Mouse (Mus musculus) CH12.LX (cell line): Measurements from ENCODE around the gene Ccdc120.

Experiments used
- CHD1 ChIP-seq: IDR thresholded peaks from 2 replicates; pipeline ENCODE4 v1.6.1; 2012; ENCODE audit warnings: low read depth, low read length, improper control_type of control experiment, inconsistent platforms
- CTCF ChIP-seq, 2 experiments: IDR thresholded peaks in 1 of 2; conservative IDR thresholded peaks in 1 of 2; 2 replicates each; pipeline ENCODE4 v1.5.1; 2011 to 2012; ENCODE audit warnings: low read depth in 2 of 2, low read length in 2 of 2, improper control_type of control experiment in 1 of 2, inconsistent platforms in 1 of 2, mild to moderate bottlenecking in 1 of 2, moderate library complexity in 1 of 2
- HCFC1 ChIP-seq: IDR thresholded peaks from 2 replicates; pipeline ENCODE4 v1.6.1; 2012; ENCODE audit warnings: low read depth, mild to moderate bottlenecking, inconsistent platforms, low read length, improper control_type of control experiment
- JUND ChIP-seq: conservative IDR thresholded peaks from 2 replicates; pipeline ENCODE4 v1.6.1; 2011; ENCODE audit warnings: low read depth, low read length, improper control_type of control experiment
- MAX ChIP-seq: IDR thresholded peaks from 2 replicates; pipeline ENCODE4 v1.6.1; 2011; ENCODE audit warnings: low read length, improper control_type of control experiment
- MXI1 ChIP-seq: IDR thresholded peaks from 2 replicates; pipeline ENCODE4 v1.6.1; 2011; ENCODE audit warnings: mild to moderate bottlenecking, low read depth, low read length, improper control_type of control experiment
- MYC ChIP-seq: IDR thresholded peaks from 2 replicates; pipeline ENCODE4 v1.6.1; 2011; ENCODE audit warnings: low read depth, mild to moderate bottlenecking, improper control_type of control experiment, low read length
- NELFE ChIP-seq: IDR thresholded peaks from 2 replicates; pipeline ENCODE4 v1.6.1; 2011; ENCODE audit warnings: low read depth, low read length, improper control_type of control experiment
- NRF1 ChIP-seq: IDR thresholded peaks from 2 replicates; pipeline ENCODE4 v1.6.1; 2014; ENCODE audit warnings: low read depth, mild to moderate bottlenecking, inconsistent platforms, low read length, improper control_type of control experiment, moderate library complexity
- POLR2A ChIP-seq: IDR thresholded peaks from 2 replicates; pipeline ENCODE4 v1.6.1; 2011; ENCODE audit warnings: low read depth, mild to moderate bottlenecking, improper control_type of control experiment, low read length
- USF1 ChIP-seq: IDR thresholded peaks from 2 replicates; pipeline ENCODE4 v1.6.1; 2014; ENCODE audit warnings: low read depth, mild to moderate bottlenecking, inconsistent platforms, low read length, improper control_type of control experiment
- USF2 ChIP-seq: conservative IDR thresholded peaks from 2 replicates; pipeline ENCODE4 v1.6.1; 2011; ENCODE audit warnings: low read depth, low read length, improper control_type of control experiment
- ZC3H11A ChIP-seq: IDR thresholded peaks from 2 replicates; pipeline ENCODE4 v1.6.1; 2012; ENCODE audit warnings: low read depth, mild to moderate bottlenecking, inconsistent platforms, low read length, improper control_type of control experiment
- ZMIZ1 ChIP-seq: IDR thresholded peaks from 2 replicates; pipeline ENCODE4 v1.6.1; 2012; ENCODE audit warnings: low read depth, mild to moderate bottlenecking, inconsistent platforms, low read length, improper control_type of control experiment

DNA sequence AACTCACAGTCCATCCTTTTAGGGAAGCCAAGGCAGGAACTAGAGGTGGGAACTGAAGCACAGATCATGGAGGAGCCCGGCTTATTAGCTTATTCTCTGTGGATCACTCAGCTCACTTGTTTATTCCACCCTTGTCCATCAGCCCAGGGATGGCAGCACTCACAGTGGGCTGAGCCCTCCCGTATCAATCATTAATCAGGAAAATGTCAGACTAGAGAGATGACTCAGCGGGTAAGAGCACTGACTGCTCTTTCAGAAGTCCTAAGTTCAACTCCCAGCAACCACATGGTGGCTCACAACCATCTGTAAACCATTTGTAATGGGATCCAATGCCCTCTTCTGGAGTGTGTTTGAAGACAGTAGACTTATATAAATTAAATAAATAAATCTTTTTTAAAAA, 46.6 kb upstream of the Ccdc120 start:
- TF ChIP-seq NELFE (no peak), POLR2A (no peak), CTCF (conservative IDR thresholded peaks at IDR 0.05 in 1 of 2, IDR thresholded peaks at IDR 0.05 in 1 of 2; ENCODE audit: low read depth in 2 of 2, low read length in 2 of 2) (no peak), HCFC1 (no peak), ZC3H11A (no peak), JUND (no peak), MAX (no peak), USF2 (no peak), CHD1 (no peak), NRF1 (no peak), USF1 (no peak), MXI1 (no peak), ZMIZ1 (no peak), MYC (no peak)
